Mouse (Mus musculus) ES-E14 (cell line): ENCODE results near the gene Gm765.

Experiments
- CHD2 ChIP-seq: IDR thresholded peaks from 2 replicates; pipeline ENCODE4 v1.6.1; 2014; ENCODE audit warnings: mild to moderate bottlenecking, low read depth, low read length, inconsistent platforms
- ZC3H11A ChIP-seq: IDR thresholded peaks from 2 replicates; pipeline ENCODE4 v1.6.1; 2012; ENCODE audit warnings: low read depth, mild to moderate bottlenecking, inconsistent platforms, low read length, borderline replicate concordance
- ZNF384 ChIP-seq: IDR thresholded peaks from 2 replicates; pipeline ENCODE4 v1.6.1; 2012; ENCODE audit warnings: low read depth, low read length, inconsistent platforms

GRCm38 (mm10) chr6:98210237-98210636 is 132.3 kb downstream of the Gm765 start:
- no peak for TF ChIP-seq ZC3H11A
- TF ChIP-seq CHD2, result no peak
- TF ChIP-seq ZNF384, result no peak
